Mouse (Mus musculus) liver, embryonic 11.5 days (tissue): Measurements from ENCODE around the gene Ranbp10. TPM values are rescaled to one million over a fixed set of nuclear protein-coding genes. Genes with fewer than 3 reads are reported as not detected.
A peak's percentile ranks its signal among the peaks of the same experiment; 100 is the strongest.
"Not testable (repeated sequence)": the region's sequence is repeated elsewhere in the genome, so short reads cannot be mapped to it uniquely, and the experiment has no call there.

Experiments used
- ATAC-seq: fragments of 200-750 bp; cut with Nextera tagmentation; replicated peaks from 2 replicates; pipeline ENCODE4 v1.8.0; 2017; ENCODE audit warnings: moderate number of reproducible peaks, mild to moderate bottlenecking, moderate TSS enrichment, moderate library complexity; ENCODE audit not compliant: low FRiP score
- DNase-seq: peaks from one replicate; pipeline ENCODE4 v3.0.0-alpha.2; 2017; ENCODE audit warnings: low spot score
- H3K27ac ChIP-seq: fragments of 300-500 bp; sonication (generic); 2 replicates; pipeline ENCODE4 v1.5.1; 2014; ENCODE audit warnings: mild to moderate bottlenecking, low read depth, low read length, control low read depth
- H3K27me3 ChIP-seq: fragments of 300-500 bp; sonication (generic); replicated peaks from 2 replicates; pipeline ENCODE4 v1.6.1; 2014; ENCODE audit warnings: low read length, mixed read lengths; ENCODE audit not compliant: control insufficient read depth, insufficient read depth
- H3K36me3 ChIP-seq: fragments of 300-500 bp; sonication (generic); 2 replicates; pipeline ENCODE4 v1.6.1; 2014; ENCODE audit warnings: mild to moderate bottlenecking, low read length, moderate library complexity, mixed read lengths; ENCODE audit not compliant: control insufficient read depth, insufficient read depth
- H3K4me1 ChIP-seq: fragments of 300-500 bp; sonication (generic); replicated peaks from 2 replicates; pipeline ENCODE4 v1.6.1; 2014; ENCODE audit warnings: low read length, mixed read lengths; ENCODE audit not compliant: control insufficient read depth, insufficient read depth
- H3K4me2 ChIP-seq: fragments of 300-500 bp; sonication (generic); 2 replicates; pipeline ENCODE4 v1.6.1; 2014; ENCODE audit warnings: mild to moderate bottlenecking, control low read depth, moderate library complexity
- H3K4me3 ChIP-seq: fragments of 300-500 bp; sonication (generic); 2 replicates; pipeline ENCODE4 v1.5.1; 2014; ENCODE audit warnings: low read depth, low read length, control low read depth
- H3K9ac ChIP-seq: fragments of 300-500 bp; sonication (generic); 2 replicates; pipeline ENCODE4 v1.6.1; 2014; ENCODE audit warnings: low read depth, low read length, control low read depth
- H3K9me3 ChIP-seq: fragments of 300-500 bp; sonication (generic); 2 replicates; pipeline ENCODE4 v1.6.1; 2016; ENCODE audit warnings: low read length, inconsistent platforms, mixed read lengths; ENCODE audit not compliant: control insufficient read depth
- WGBS: fragments of 180-500 bp; shearing (Covaris S2); extraction: QIAGEN DNeasy Blood & Tissue Kit; methylation state at CpG from one replicate; pipeline ENCODE4 v1.1.7; 2014; 5-methylcytosine and 5-hydroxymethylcytosine counted together
- polyA plus RNA-seq: library from polyadenylated mRNA; unstranded; fragments of >200 nt; fragmentation: Nextera tagmentation; extraction: Ambion mirVana; gene quantifications from 2 replicates; pipeline ENCODE4 v1.2.1, GENCODE M21; 2014

Ranbp10 gene
- polyA plus RNA-seq, 1 experiment from 2014 or later: 22.0 TPM

GRCm38 (mm10) chr8:105850014-105850413 lies 22.9 kb upstream of the Ranbp10 start:
- Histone ChIP-seq H3K27me3 (no peaks in the 10 kb centered on the region), H3K9me3 (no peaks in the 10 kb centered on the region), H3K4me2 (peak overlapping the region; percentile 56; the same call in 1 of the 2 replicates), H3K27ac (no peak overlapping the region), H3K9ac (no peak overlapping the region), H3K36me3 (peaks cover 26% of the 10 kb centered on the region), H3K4me1 (peaks cover 8% of the 10 kb centered on the region), H3K4me3 (no peak overlapping the region)
- DNase-seq (no peak), ATAC-seq (no peak)
- 88% methylated on average over 4 of the region's 4 CpGs for WGBS

DNA sequence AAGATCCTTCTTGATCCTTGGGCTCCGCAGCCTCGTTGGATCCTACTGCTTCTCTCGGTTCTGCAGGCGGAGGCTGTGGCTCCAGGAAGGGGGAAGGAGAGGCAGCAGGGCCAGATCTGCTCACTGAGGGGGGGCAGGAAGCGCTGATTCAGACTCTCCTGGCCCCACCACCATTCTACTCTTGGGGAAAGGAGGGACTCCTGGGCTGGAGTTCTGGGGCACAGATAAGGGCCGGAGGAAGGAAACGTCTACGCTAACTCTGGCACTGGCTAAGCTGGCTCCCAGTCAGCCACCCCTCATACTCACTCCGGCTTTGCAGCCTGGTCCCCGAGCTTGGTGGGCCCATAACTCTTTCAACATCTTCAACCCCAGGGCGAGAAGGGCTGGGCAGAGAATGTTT lies 19.5 kb upstream of the Ranbp10 start:
- no peak overlapping the region for H3K9ac ChIP-seq
- peaks cover 40% of the 10 kb centered on the region for H3K36me3 ChIP-seq

DNA sequence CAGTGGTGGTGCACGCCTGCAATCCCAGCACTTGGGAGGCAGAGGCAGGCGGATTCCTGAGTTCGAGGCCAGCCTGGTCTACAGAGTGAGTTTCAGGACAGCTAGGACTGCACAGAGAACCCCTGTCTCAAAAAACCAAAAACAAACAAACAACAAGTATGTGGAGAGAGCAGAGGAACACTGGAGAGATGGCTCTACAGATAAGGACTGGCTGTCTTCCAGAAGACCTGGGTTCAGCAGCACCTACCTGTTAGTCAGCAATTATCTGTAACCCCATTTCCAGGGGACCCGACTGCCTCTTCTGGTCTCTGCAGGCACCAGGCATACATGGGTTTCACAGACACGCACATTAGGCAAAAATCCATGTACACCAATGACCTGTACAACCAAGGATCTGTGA lies 12.1 kb upstream of the Ranbp10 start:
- no peak overlapping the region for H3K27ac ChIP-seq

More for the DNA sequence above, 19.5 kb upstream of the Ranbp10 start:
- Histone ChIP-seq H3K9me3 (no peaks in the 10 kb centered on the region), H3K27ac (no peak overlapping the region), H3K4me2 (no peak overlapping the region), H3K27me3 (no peaks in the 10 kb centered on the region), H3K4me3 (no peak overlapping the region), H3K4me1 (peaks cover 8% of the 10 kb centered on the region)
- DNase-seq: no peak
- ATAC-seq: no peak; the same call in 1 of the 2 replicates
- 58% methylated on average over 11 of the region's 11 CpGs for WGBS

DNA sequence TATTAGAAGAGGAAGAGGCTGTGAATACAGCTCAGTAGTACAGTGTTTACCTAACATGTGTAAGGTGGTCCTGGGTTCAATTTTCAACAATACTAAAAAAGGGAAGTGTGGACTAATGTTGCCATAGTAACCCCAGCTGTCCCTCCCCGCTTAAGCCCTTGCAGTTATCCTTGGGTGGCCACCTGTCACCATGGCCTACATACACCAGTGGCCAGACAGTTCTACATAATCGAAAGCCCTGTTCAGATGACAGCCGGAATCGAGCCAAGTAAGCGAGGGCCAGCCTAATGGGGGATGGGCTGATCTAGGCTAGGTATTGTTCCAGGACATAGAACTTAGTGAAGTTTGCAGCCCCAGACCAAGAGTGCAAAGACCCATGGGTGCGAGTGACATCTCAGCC lies 9.8 kb upstream of the Ranbp10 start:
- H3K27ac ChIP-seq: no peak overlapping the region
- no peak for DNase-seq
- no peak overlapping the region for H3K9ac ChIP-seq
- WGBS: 81% methylated on average over 6 of the region's 6 CpGs
- H3K9me3 ChIP-seq: no peaks in the 10 kb centered on the region
- H3K36me3 ChIP-seq: peaks cover 5% of the 10 kb centered on the region
- H3K27me3 ChIP-seq: no peaks in the 10 kb centered on the region
- no peaks in the 10 kb centered on the region; the same call in 1 of the 2 replicates for H3K4me1 ChIP-seq
- H3K4me2 ChIP-seq: no peak overlapping the region
- no peak for ATAC-seq
- H3K4me3 ChIP-seq: no peak overlapping the region

More for the DNA sequence above, 12.1 kb upstream of the Ranbp10 start:
- Histone ChIP-seq H3K9me3 (no peaks in the 10 kb centered on the region), H3K9ac (no peak overlapping the region), H3K36me3 (peaks cover 12% of the 10 kb centered on the region), H3K4me2 (no peak overlapping the region), H3K4me3 (no peak overlapping the region), H3K27me3 (no peaks in the 10 kb centered on the region), H3K4me1 (no peaks in the 10 kb centered on the region)
- no peak for ATAC-seq
- WGBS: 82% methylated on average over 5 of the region's 5 CpGs
- no peak for DNase-seq

DNA sequence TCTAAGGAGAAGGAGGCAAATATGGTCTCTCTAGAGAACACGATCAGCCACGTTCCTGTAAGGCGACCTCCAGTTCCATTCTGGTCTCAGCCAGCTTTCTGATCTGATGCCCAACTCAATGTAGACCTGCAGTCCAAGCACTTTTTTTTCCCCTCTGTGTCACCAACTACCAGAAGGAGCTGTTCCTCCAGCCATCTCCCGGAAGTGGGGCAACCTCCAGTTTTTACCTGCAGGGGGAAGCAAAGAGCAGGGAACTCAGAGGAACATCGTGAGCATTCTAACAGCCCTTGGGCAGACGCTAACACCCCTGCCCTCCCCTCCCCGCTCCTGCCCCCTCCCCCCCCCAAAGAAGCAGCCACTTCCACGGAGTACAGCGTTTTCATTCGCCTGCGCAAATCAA lies 8.2 kb upstream of the Ranbp10 start:
- H3K4me2 ChIP-seq: peak overlapping the region; percentile 37

GRCm38 (mm10) chr8:105833740-105834139 lies 6.6 kb upstream of the Ranbp10 start:
- H3K9ac ChIP-seq: peak overlapping the region; percentile 13; the same call in 1 of the 2 replicates
- not testable (repeated sequence) for H3K9me3 ChIP-seq, H3K4me3 ChIP-seq, ATAC-seq, H3K27me3 ChIP-seq, DNase-seq, H3K36me3 ChIP-seq, H3K4me1 ChIP-seq
- peak overlapping the region; percentile 49; the same call in 1 of the 2 replicates for H3K27ac ChIP-seq
- H3K4me2 ChIP-seq: 0 out of 2 replicates have a peak overlapping the region, but pooled peaks have one; percentile 13
- WGBS: 71% methylated on average over 2 of the region's 2 CpGs

More for the DNA sequence above, 8.2 kb upstream of the Ranbp10 start:
- Histone ChIP-seq H3K27me3 (no peaks in the 10 kb centered on the region), H3K4me1 (no peaks in the 10 kb centered on the region; the same call in 1 of the 2 replicates), H3K27ac (no peak overlapping the region), H3K9me3 (no peaks in the 10 kb centered on the region), H3K9ac (no peak overlapping the region), H3K36me3 (no peaks in the 10 kb centered on the region), H3K4me3 (0 out of 2 replicates have a peak overlapping the region, but pooled peaks have one; percentile 5)
- ATAC-seq (0 out of 2 replicates have a peak, but pooled peaks have one; percentile 63), DNase-seq (peak; percentile 49)
- 23% methylated on average over 11 of the region's 11 CpGs for WGBS

- Histone ChIP-seq H3K27ac (peak overlapping the region; percentile 76), H3K27me3 (no peaks in the 10 kb centered on the region), H3K4me3 (peak overlapping the region; percentile 89), H3K4me1 (peaks cover 24% of the 10 kb centered on the region), H3K9ac (peak overlapping the region; percentile 92), H3K4me2 (peak overlapping the region; percentile 91), H3K9me3 (no peaks in the 10 kb centered on the region), H3K36me3 (peaks cover 20% of the 10 kb centered on the region)
- WGBS: 7% methylated on average over 4 of the region's 4 CpGs
- no peak for ATAC-seq
- no peak for DNase-seq
Observed at GRCm38 (mm10) chr8:105826379-105826778, 771 bp downstream of the Ranbp10 start.

GRCm38 (mm10) chr8:105825506-105825905 lies 1.6 kb downstream of the Ranbp10 start:
- Histone ChIP-seq H3K4me1 (peaks cover 29% of the 10 kb centered on the region), H3K27ac (peak overlapping the region; percentile 76)

GRCm38 (mm10) chr8:105820925-105821324 lies 6.2 kb downstream of the Ranbp10 start:
- peak overlapping the region; percentile 91 for H3K27ac ChIP-seq
- peaks cover 32% of the 10 kb centered on the region for H3K36me3 ChIP-seq

More at GRCm38 (mm10) chr8:105825506-105825905, 1.6 kb downstream of the Ranbp10 start:
- WGBS: 71% methylated on average over 4 of the region's 4 CpGs
- DNase-seq (no peak), ATAC-seq (no peak)
- peak overlapping the region; percentile 91 for H3K4me2 ChIP-seq
- H3K4me3 ChIP-seq: peak overlapping the region; percentile 89
- H3K27me3 ChIP-seq: no peaks in the 10 kb centered on the region
- H3K9me3 ChIP-seq: no peaks in the 10 kb centered on the region
- H3K36me3 ChIP-seq: peaks cover 21% of the 10 kb centered on the region
- peak overlapping the region; percentile 92 for H3K9ac ChIP-seq

More at GRCm38 (mm10) chr8:105820925-105821324, 6.2 kb downstream of the Ranbp10 start:
- ATAC-seq (peak; percentile 97), DNase-seq (peak; percentile 53)
- peak overlapping the region; percentile 42 for H3K9ac ChIP-seq
- H3K4me3 ChIP-seq: no peak overlapping the region; the same call in 1 of the 2 replicates
- H3K27me3 ChIP-seq: no peaks in the 10 kb centered on the region
- no peaks in the 10 kb centered on the region for H3K9me3 ChIP-seq
- WGBS: 71% methylated on average over 1 of the region's 1 CpGs
- peak overlapping the region; percentile 58 for H3K4me2 ChIP-seq
- peaks cover 54% of the 10 kb centered on the region for H3K4me1 ChIP-seq
